Mouse (Mus musculus) lung, postnatal 0 days (tissue): ENCODE results near the gene Gm10642. TPM values are rescaled to one million over a fixed set of nuclear protein-coding genes. Genes with fewer than 3 reads are reported as not detected.

Experiments
- ATAC-seq: fragments of 200-750 bp; cut with Nextera tagmentation; 2 replicates; pipeline ENCODE4 v1.8.0; 2017; ENCODE audit warnings: moderate library complexity
- DNase-seq: peaks from one replicate; pipeline ENCODE4 v3.0.0-alpha.2; 2016; ENCODE audit warnings: low spot score
- H3K27ac ChIP-seq: fragments of 300-500 bp; sonication (generic); 2 replicates; pipeline ENCODE4 v1.5.1; 2014; ENCODE audit warnings: antibody characterized with exemption, mild to moderate bottlenecking, low read length, mixed read lengths
- H3K27me3 ChIP-seq: fragments of 300-500 bp; sonication (generic); replicated peaks from 2 replicates; pipeline ENCODE4 v1.6.1; 2014; ENCODE audit warnings: low read length, mixed read lengths; ENCODE audit not compliant: insufficient read depth
- H3K36me3 ChIP-seq: fragments of 300-500 bp; sonication (generic); 2 replicates; pipeline ENCODE4 v1.6.1; 2014; ENCODE audit warnings: low read length, mixed read lengths; ENCODE audit not compliant: insufficient read depth
- H3K4me1 ChIP-seq: fragments of 300-500 bp; sonication (generic); 2 replicates; pipeline ENCODE4 v1.6.1; 2014; ENCODE audit warnings: antibody characterized with exemption, low read depth, low read length, mixed read lengths; ENCODE audit not compliant: insufficient read depth
- H3K4me2 ChIP-seq: fragments of 300-500 bp; sonication (generic); replicated peaks from 2 replicates; pipeline ENCODE4 v1.6.1; 2014; ENCODE audit warnings: low read depth, mild to moderate bottlenecking, low read length, moderate library complexity, mixed read lengths
- H3K4me3 ChIP-seq: fragments of 300-500 bp; sonication (generic); 2 replicates; pipeline ENCODE4 v1.5.1; 2014; ENCODE audit warnings: low read depth, low read length
- H3K9ac ChIP-seq: fragments of 300-500 bp; sonication (generic); replicated peaks from 2 replicates; pipeline ENCODE4 v1.6.1; 2014; ENCODE audit warnings: low read depth, mild to moderate bottlenecking
- H3K9me3 ChIP-seq: fragments of 300-500 bp; sonication (generic); 2 replicates; pipeline ENCODE4 v1.6.1; 2016; ENCODE audit warnings: low read length, mixed read lengths
- CTCF ChIP-seq: IDR thresholded peaks from 2 replicates; pipeline ENCODE4 v1.5.1; 2016; ENCODE audit warnings: antibody characterized with exemption, mild to moderate bottlenecking
- EP300 ChIP-seq: IDR thresholded peaks from 2 replicates; pipeline ENCODE4 v1.6.1; 2016; ENCODE audit warnings: antibody characterized with exemption, mild to moderate bottlenecking, control low read depth
- WGBS: fragments of 180-500 bp; shearing (Covaris S2); extraction: QIAGEN DNeasy Blood & Tissue Kit; methylation state at CpG from one replicate; pipeline ENCODE4 v1.1.7; 2014; 5-methylcytosine and 5-hydroxymethylcytosine counted together
- polyA plus RNA-seq: library from polyadenylated mRNA; unstranded; fragments of >200 nt; fragmentation: Nextera tagmentation; extraction: Ambion mirVana; gene quantifications from 2 replicates; pipeline ENCODE4 v1.2.1, GENCODE M21; 2015

The Gm10642 gene
- polyA plus RNA-seq, 1 experiment from 2014 or later: 1.7 TPM

DNA sequence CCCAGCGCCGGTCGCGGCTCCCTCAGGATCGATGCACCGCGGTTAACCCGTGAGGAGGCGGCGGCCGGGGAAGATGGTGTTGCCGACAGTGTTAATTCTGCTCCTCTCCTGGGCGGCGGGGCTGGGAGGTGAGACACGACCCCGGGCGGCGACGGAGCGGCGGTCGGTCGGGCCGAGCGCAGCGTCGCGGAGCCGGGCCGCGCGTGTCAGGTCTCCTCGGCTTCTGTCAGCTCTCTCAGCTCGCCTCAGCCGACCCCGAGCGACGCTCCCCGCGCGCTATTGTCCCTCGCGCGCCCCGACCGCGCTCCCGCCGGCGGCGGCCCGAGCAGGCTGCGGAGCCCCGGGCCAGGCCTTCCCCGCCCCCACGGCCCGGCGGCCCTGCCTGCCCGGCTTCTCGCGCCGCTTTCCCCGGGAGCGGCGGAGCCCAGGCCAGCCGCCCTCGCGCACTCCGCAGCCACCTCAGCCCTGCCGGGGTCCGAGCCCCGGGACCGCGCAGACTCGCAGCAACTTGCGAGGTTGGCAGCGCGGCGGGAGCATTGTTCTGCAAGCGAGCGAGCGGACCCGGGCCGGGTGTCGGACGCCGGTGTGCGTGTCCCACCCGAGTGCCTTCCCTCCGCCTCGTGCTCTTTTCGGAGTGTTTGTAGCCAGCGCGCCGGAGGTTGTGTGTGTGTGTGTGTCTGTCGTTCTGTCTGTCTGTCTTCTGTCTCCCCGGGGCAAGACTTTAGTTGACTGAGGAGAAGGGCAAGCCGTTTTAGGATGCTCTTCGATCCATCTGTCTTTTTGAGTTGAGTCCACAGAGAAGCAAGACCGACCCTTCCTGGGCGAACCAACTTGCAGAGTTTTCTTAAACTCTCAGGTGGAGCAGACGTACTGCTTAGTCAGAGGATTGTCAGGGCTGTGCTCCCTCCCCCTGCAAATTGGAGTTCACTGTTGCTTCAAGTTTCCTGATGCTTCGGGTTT, 23.4 kb downstream of the Gm10642 start:
- peak; percentile 64 for DNase-seq
- Histone ChIP-seq H3K36me3 (no peaks in the 10 kb centered on the region), H3K4me1 (peaks cover 4% of the 10 kb centered on the region; the same call in 1 of the 2 replicates), H3K9ac (peak overlapping the region; percentile 95), H3K9me3 (no peaks in the 10 kb centered on the region), H3K27ac (peak overlapping the region; percentile 98), H3K27me3 (no peaks in the 10 kb centered on the region), H3K4me3 (peak overlapping the region; percentile 89), H3K4me2 (peak overlapping the region; percentile 82)
- ATAC-seq: peak; percentile 64
- WGBS: under 1% methylated on average over 81 of the region's 103 CpGs
- no peak for TF ChIP-seq EP300
- no peak for TF ChIP-seq CTCF

DNA sequence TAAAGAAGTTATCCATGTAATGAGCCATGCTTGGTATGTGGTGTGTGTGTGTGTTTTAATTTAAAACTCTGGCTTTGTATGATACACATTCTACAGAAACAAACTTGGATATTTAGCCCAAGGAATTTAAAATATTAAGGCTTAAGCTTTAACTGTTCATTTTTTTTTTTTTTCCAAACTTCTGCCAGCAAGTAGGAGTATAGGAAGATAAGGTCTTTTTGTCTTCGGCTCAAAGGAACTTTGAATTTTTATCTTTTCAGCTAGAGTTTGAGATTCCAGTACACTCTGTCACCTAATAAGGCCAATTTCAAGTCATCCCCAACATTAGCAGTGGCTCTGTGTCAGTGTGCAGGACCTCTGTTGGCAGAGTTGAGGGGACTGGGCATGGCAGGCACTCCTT, 26.2 kb downstream of the Gm10642 start:
- 28% methylated on average over 1 of the region's 1 CpGs for WGBS
- Histone ChIP-seq H3K27me3 (no peaks in the 10 kb centered on the region), H3K4me2 (no peak overlapping the region), H3K4me3 (no peak overlapping the region), H3K9ac (no peak overlapping the region), H3K27ac (no peak overlapping the region), H3K9me3 (no peaks in the 10 kb centered on the region), H3K4me1 (peaks cover 4% of the 10 kb centered on the region; the same call in 1 of the 2 replicates), H3K36me3 (no peaks in the 10 kb centered on the region)
- TF ChIP-seq CTCF (no peak), EP300 (no peak)
- ATAC-seq (no peak), DNase-seq (no peak)

GRCm38 (mm10) chr9:70688301-70688968, 32.4 kb downstream of the Gm10642 start:
- H3K4me1 ChIP-seq: 0 out of 2 replicates have a peak, but pooled peaks cover 6% of the 10 kb centered on the region
- WGBS: 75% methylated on average over 2 of the region's 2 CpGs

GRCm38 (mm10) chr9:70689926-70690325, 33.9 kb downstream of the Gm10642 start:
- Histone ChIP-seq H3K9me3 (no peaks in the 10 kb centered on the region), H3K9ac (no peak overlapping the region), H3K4me3 (no peak overlapping the region), H3K36me3 (no peaks in the 10 kb centered on the region), H3K27me3 (no peaks in the 10 kb centered on the region), H3K4me2 (no peak overlapping the region), H3K4me1 (0 out of 2 replicates have a peak, but pooled peaks cover 6% of the 10 kb centered on the region), H3K27ac (no peak overlapping the region)
- TF ChIP-seq CTCF: no peak
- TF ChIP-seq EP300: no peak
- WGBS: 68% methylated on average over 3 of the region's 3 CpGs
- DNase-seq (no peak), ATAC-seq (no peak)

More at GRCm38 (mm10) chr9:70688301-70688968, 32.4 kb downstream of the Gm10642 start:
- Histone ChIP-seq H3K36me3 (no peaks in the 10 kb centered on the region), H3K9me3 (no peaks in the 10 kb centered on the region), H3K27ac (no peak overlapping the region), H3K4me3 (no peak overlapping the region), H3K27me3 (no peaks in the 10 kb centered on the region), H3K4me2 (no peak overlapping the region), H3K9ac (no peak overlapping the region)
- no peak for TF ChIP-seq EP300
- TF ChIP-seq CTCF: no peak
- DNase-seq (no peak), ATAC-seq (no peak)

GRCm38 (mm10) chr9:70690579-70690978, 34.5 kb downstream of the Gm10642 start:
- Histone ChIP-seq H3K9ac (no peak overlapping the region), H3K4me1 (0 out of 2 replicates have a peak, but pooled peaks cover 6% of the 10 kb centered on the region), H3K36me3 (no peaks in the 10 kb centered on the region), H3K9me3 (no peaks in the 10 kb centered on the region), H3K27me3 (no peaks in the 10 kb centered on the region), H3K4me3 (no peak overlapping the region), H3K27ac (no peak overlapping the region), H3K4me2 (no peak overlapping the region)
- no peak for DNase-seq
- no peak for ATAC-seq
- TF ChIP-seq CTCF: no peak
- TF ChIP-seq EP300: no peak
